Mouse (Mus musculus) kidney, embryonic 16.5 days (tissue): ENCODE data around the gene Pla2g4b. TPM values are rescaled to one million over a fixed set of nuclear protein-coding genes. Genes with fewer than 3 reads are reported as not detected.

Source experiments
- ATAC-seq: fragments of 200-750 bp; cut with Nextera tagmentation; 2 replicates; pipeline ENCODE4 v1.8.0; 2017; ENCODE audit warnings: moderate TSS enrichment; ENCODE audit not compliant: low FRiP score, low TSS enrichment
- H3K27ac ChIP-seq: fragments of 300-500 bp; sonication (generic); 2 replicates; pipeline ENCODE4 v1.5.1; 2014; ENCODE audit warnings: low read length
- H3K27me3 ChIP-seq: fragments of 300-500 bp; sonication (generic); 2 replicates; pipeline ENCODE4 v1.6.1; 2014; ENCODE audit warnings: low read length, control low read depth, mixed read lengths; ENCODE audit not compliant: insufficient read depth
- H3K36me3 ChIP-seq: fragments of 300-500 bp; sonication (generic); 2 replicates; pipeline ENCODE4 v1.6.1; 2014; ENCODE audit warnings: low read length, control low read depth, mixed read lengths; ENCODE audit not compliant: insufficient read depth
- H3K4me1 ChIP-seq: fragments of 300-500 bp; sonication (generic); 2 replicates; pipeline ENCODE4 v1.6.1; 2014; ENCODE audit warnings: low read length, control low read depth, mixed read lengths; ENCODE audit not compliant: insufficient read depth
- H3K4me2 ChIP-seq: fragments of 300-500 bp; sonication (generic); replicated peaks from 2 replicates; pipeline ENCODE4 v1.6.1; 2014; ENCODE audit warnings: low read depth, low read length
- H3K4me3 ChIP-seq: fragments of 300-500 bp; sonication (generic); 2 replicates; pipeline ENCODE4 v1.5.1; 2014; ENCODE audit warnings: mild to moderate bottlenecking, low read length
- H3K9ac ChIP-seq: fragments of 300-500 bp; sonication (generic); replicated peaks from 2 replicates; pipeline ENCODE4 v1.6.1; 2014; ENCODE audit warnings: low read length
- H3K9me3 ChIP-seq: fragments of 300-500 bp; sonication (generic); 2 replicates; pipeline ENCODE4 v1.6.1; 2016; ENCODE audit warnings: low read length, control low read depth
- WGBS: fragments of 180-500 bp; shearing (Covaris S2); extraction: QIAGEN DNeasy Blood & Tissue Kit; methylation state at CpG from one replicate; pipeline ENCODE4 v1.1.7; 2014; 5-methylcytosine and 5-hydroxymethylcytosine counted together
- polyA plus RNA-seq: library from polyadenylated mRNA; unstranded; fragments of >200 nt; fragmentation: Nextera tagmentation; extraction: Ambion mirVana; gene quantifications from 2 replicates; pipeline ENCODE4 v1.2.1, GENCODE M21; 2015

Pla2g4b gene
- polyA plus RNA-seq, 1 experiment from 2014 or later = 2.0 TPM

DNA sequence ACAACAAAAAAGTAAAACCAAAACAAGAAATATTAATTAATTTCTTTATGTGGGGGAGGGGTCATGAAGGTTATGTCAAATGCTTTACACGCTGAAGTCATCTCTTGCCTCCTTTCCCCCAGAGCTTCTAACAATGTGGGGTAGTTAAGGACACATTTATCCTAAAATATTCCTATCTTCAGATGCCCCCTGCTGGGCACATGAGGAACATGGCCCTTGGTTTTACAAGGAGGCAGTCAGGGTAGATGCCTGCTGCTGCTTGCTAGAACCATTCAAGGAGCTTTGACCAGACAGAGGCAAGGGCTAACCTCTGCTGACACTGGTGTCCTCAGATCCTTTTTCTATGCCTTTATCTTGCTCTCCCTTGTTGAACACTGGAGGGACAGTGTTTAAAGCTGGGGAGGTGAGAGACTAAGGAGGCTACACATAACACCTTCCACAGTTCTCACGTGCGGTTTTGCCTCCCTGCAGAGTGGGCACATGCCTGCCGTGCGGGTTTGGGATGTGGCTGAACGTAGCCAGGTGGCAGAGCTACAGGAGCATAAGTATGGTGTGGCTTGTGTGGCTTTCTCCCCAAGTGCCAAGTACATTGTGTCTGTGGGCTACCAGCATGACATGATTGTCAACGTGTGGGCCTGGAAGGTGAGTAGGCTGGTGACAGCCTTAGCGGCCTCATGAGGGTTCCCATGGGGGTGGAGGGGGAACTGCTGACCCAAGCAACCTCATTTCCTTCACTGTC is 21.6 kb upstream of the Pla2g4b start:
- Histone ChIP-seq H3K9ac (no peak overlapping the region), H3K9me3 (no peaks in the 10 kb centered on the region), H3K27me3 (no peaks in the 10 kb centered on the region), H3K27ac (no peak overlapping the region), H3K4me2 (no peak overlapping the region), H3K4me3 (no peak overlapping the region), H3K4me1 (no peaks in the 10 kb centered on the region), H3K36me3 (peaks cover 24% of the 10 kb centered on the region)
- peak; percentile 60 for ATAC-seq
- 81% methylated on average over 8 of the region's 8 CpGs for WGBS

DNA sequence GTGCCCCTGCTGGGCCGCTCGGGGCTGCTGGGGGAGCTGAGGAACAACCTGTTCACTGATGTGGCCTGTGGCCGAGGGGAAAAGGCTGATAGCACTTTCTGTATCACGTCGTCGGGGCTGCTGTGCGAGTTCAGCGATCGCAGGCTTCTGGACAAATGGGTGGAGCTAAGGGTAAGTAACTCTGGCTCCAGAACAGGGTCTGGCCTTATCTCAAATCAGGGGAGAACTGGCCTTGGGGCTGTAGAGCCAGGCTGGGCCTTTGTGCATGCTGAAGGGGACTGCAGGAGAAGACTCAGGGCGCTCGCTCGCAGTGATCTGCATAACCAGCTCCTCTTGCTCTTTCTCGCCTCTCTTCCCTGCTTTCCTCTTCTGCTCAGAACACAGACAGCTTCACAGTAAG is 20.3 kb upstream of the Pla2g4b start:
- Histone ChIP-seq H3K4me3 (no peak overlapping the region), H3K36me3 (peaks cover 34% of the 10 kb centered on the region), H3K4me2 (no peak overlapping the region), H3K27me3 (no peaks in the 10 kb centered on the region), H3K27ac (no peak overlapping the region), H3K9me3 (no peaks in the 10 kb centered on the region), H3K4me1 (no peaks in the 10 kb centered on the region), H3K9ac (no peak overlapping the region)
- 73% methylated on average over 13 of the region's 13 CpGs for WGBS
- no peak for ATAC-seq

DNA sequence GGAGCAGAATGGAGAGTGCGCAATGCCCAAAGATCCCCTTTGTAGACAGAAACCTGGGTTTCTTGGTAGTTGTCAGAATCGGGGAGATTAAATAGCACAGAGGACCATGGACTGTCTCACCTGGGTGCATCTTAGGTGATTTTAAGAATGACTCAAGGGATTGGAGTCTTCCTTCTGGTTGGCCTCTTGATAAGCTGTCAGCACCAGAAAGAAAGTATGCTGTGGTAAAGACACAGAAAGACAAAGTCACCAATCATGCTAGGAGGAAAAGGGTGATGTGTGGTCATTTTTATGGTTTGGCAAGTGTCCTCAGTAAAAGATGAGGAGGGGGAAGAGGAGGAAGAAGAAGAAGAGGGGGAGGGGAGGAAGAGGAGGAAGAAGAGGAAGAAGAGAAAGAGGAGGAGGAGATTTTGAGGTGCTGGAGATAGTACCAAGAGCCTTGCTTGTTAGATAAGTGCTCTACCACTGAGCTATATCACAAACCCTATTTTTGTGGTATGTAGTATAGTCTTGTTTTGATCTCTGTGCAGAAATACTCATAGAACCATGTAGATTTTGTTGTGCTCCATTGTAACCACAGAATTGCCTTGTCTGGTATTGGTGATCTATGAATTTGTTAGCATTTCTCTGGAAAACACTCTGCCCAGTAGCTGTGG is 19.3 kb upstream of the Pla2g4b start:
- WGBS = 95% methylated on average over 2 of the region's 2 CpGs
- H3K9ac ChIP-seq = no peak overlapping the region
- H3K4me1 ChIP-seq = no peaks in the 10 kb centered on the region
- no peaks in the 10 kb centered on the region for H3K27me3 ChIP-seq
- H3K27ac ChIP-seq = no peak overlapping the region
- no peaks in the 10 kb centered on the region for H3K9me3 ChIP-seq
- ATAC-seq = no peak
- H3K36me3 ChIP-seq = peaks cover 34% of the 10 kb centered on the region
- no peak overlapping the region for H3K4me3 ChIP-seq
- no peak overlapping the region for H3K4me2 ChIP-seq

DNA sequence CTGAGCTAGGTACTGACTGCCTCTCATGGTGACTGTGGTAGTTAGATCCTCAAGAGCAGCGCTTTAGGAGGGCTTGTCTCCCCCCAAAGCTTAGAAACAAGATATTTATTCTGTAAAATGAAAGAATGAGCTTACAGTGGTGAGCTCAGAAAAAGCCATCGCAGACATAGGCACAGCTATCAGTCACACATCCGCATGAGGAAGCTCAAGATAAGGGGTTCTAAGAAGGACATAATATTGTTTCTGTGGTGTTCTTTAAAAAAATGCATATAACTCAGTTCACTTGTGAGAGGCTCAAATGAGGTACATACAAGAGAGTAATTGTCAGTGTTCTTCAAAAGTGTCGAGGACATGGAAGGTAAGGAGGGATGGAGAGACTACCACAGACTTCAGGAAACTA is 17.3 kb upstream of the Pla2g4b start:
- Histone ChIP-seq H3K9me3 (no peaks in the 10 kb centered on the region), H3K4me2 (no peak overlapping the region), H3K36me3 (peaks cover 46% of the 10 kb centered on the region), H3K4me3 (no peak overlapping the region), H3K27me3 (no peaks in the 10 kb centered on the region), H3K4me1 (no peaks in the 10 kb centered on the region), H3K9ac (no peak overlapping the region), H3K27ac (no peak overlapping the region)
- 93% methylated on average over 4 of the region's 4 CpGs for WGBS
- ATAC-seq = no peak

DNA sequence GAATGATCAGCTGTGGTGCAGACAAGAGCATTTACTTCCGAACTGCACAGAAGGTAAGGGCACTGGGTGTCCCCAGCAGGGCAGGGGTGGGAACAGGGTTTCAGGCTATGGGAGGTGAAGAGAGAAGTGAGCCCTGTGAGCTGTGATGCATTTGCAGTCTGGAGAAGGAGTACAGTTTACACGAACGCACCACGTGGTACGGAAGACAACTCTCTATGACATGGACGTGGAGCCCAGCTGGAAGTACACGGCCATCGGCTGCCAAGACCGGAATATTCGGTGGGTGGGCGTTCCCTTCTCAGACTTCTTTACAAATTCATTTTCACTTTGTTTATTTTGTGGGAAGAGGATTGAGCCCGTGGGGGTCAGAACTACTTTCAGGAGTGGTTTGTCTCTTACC is 15.6 kb upstream of the Pla2g4b start:
- no peaks in the 10 kb centered on the region for H3K27me3 ChIP-seq
- H3K36me3 ChIP-seq = peaks cover 62% of the 10 kb centered on the region
- H3K4me2 ChIP-seq = no peak overlapping the region
- H3K27ac ChIP-seq = no peak overlapping the region
- no peak for ATAC-seq
- no peaks in the 10 kb centered on the region for H3K4me1 ChIP-seq
- WGBS = 81% methylated on average over 12 of the region's 12 CpGs
- H3K9ac ChIP-seq = no peak overlapping the region
- no peak overlapping the region for H3K4me3 ChIP-seq
- no peaks in the 10 kb centered on the region for H3K9me3 ChIP-seq

DNA sequence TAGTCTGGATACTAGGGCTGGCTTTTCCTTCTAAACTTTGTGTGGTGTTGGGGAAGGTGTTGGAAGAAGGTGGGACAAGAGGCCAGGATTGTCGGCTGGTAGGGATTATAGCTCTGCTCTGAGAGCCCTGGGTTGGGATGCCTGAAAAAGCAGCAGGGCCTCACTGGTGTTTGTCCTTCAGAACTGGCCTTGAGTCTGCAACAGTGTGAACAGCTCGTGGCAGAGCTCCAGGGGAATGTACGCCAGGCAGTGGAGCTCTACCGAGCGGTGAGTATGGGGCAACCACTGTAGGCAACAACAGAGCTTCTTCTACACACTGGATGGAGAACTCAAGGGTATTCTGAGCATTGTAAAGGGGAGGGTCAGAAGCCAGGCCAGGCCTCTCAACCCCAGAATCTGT is 8.9 kb upstream of the Pla2g4b start:
- H3K9me3 ChIP-seq = no peaks in the 10 kb centered on the region
- no peak for ATAC-seq
- 80% methylated on average over 5 of the region's 5 CpGs for WGBS

DNA sequence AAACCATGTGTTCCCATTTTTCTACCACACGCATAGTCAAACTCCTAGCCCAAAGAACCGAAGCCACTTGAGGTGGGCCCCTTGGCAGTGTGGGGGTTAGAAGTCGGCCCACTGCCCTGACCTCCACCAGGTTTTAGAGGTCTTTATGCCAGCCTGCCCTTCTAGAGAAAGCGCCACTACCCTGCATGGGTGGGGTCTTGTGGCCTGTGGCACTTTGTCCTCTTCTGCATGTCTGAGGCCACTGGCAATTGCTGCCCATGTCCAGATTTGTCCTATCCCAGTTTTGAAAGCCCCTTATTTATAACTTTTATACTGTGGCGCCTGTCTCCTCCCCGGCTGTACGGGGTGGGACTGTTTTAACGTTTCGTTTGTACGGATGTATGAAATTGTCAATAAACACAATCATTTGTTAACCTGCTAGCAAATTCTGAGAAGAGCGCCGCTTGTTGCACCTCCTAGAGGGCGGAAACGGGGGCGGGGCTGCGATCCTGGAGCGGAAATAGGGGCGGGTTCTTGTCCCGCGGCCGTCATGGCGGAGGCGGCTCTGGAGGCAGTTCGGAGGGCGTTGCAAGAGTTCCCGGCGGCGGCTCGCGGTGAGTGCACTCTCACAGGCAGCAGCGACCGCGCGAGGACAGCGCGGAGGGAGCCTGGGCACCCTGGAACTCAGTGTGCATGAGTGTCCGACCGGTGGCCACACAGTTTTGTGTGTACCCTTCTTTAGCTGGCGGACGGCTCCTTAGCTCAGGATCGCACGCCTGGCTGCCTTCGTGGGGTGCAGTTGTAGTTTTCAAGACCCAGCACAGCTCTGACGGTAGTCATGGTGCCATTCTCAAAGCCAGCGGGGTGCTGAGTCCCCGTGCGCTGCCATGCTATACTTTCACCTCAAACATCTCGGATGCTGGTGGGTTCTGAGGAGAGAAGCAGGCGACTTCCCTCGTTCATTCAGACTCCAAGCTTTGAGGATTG is 6.0 kb upstream of the Pla2g4b start, which contains the start of the genes Jmjd7 and Gm28042:
Gene Jmjd7 (plus strand): TSS at position 500 of the 966 bp plus-strand sequence.
Gene Gm28042 (plus strand): TSS at position 510 of the 966 bp plus-strand sequence.
- H3K9ac ChIP-seq = peak within 1 kb of the TSS; percentile 91
- ATAC-seq = peak; percentile 91
- peaks cover 9% of the 10 kb centered on the region for H3K4me1 ChIP-seq
- peaks cover 36% of the 10 kb centered on the region for H3K36me3 ChIP-seq
- peak within 1 kb of the TSS; percentile 84 for H3K4me3 ChIP-seq
- no peaks in the 10 kb centered on the region for H3K9me3 ChIP-seq
- H3K27ac ChIP-seq = peak within 1 kb of the TSS; percentile 93
- H3K27me3 ChIP-seq = no peaks in the 10 kb centered on the region
- 5% methylated on average over 50 of the region's 50 CpGs for WGBS
- peak within 1 kb of the TSS; percentile 78 for H3K4me2 ChIP-seq

More for the DNA sequence above, 8.9 kb upstream of the Pla2g4b start:
- Histone ChIP-seq H3K27me3 (no peaks in the 10 kb centered on the region), H3K27ac (no peak overlapping the region), H3K4me1 (peaks cover 9% of the 10 kb centered on the region), H3K9ac (no peak overlapping the region), H3K36me3 (peaks cover 42% of the 10 kb centered on the region), H3K4me2 (no peak overlapping the region), H3K4me3 (no peak overlapping the region)

DNA sequence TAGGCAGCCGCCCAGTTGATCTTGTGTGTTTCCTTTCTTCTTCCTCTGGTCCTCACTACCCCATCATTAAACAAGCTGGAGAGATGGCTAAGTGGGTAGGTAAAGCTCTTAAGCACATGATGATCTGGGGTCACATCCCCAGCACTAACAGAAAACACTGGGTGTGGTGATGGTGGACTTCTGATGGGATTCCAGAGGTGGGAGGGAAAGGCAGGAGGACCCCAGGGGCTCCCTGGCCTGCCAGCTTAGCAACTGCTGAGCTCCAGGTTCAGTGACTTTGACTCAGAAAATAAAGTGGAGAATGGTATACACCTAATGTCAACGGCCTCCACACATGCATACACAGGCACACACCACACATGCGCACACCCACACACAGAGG is 5.3 kb upstream of the Pla2g4b start:
- H3K4me1 ChIP-seq = peaks cover 9% of the 10 kb centered on the region
- H3K4me3 ChIP-seq = peak overlapping the region; percentile 84
- peaks cover 34% of the 10 kb centered on the region for H3K36me3 ChIP-seq
- no peaks in the 10 kb centered on the region for H3K27me3 ChIP-seq
- H3K9ac ChIP-seq = peak overlapping the region; percentile 91
- ATAC-seq = peak; percentile 13; the same call in 1 of the 2 replicates
- peak overlapping the region; percentile 93 for H3K27ac ChIP-seq
- H3K4me2 ChIP-seq = peak overlapping the region; percentile 78
- whole genome bisulfite sequencing = 39% methylated on average over 3 of the region's 3 CpGs
- no peaks in the 10 kb centered on the region for H3K9me3 ChIP-seq

DNA sequence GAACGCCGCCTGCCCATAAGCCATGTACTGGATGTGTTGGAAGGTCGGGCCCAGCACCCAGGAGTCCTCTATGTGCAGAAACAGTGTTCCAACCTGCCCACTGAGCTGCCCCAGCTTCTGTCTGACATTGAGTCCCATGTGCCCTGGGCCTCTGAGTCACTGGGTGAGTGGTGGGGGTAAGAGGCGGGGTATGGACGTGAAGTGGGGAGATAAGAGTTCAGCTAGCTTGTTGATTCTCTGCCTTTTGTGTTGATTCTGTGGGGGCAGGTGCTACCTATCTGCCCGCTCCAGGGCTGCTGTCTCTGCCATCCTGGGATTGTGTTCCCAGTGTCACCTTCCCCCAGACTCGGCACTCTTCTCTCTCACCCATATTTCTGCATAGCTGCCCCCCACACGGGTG is 2.8 kb upstream of the Pla2g4b start:
- H3K4me2 ChIP-seq = no peak overlapping the region
- no peak overlapping the region for H3K27ac ChIP-seq
- peaks cover 31% of the 10 kb centered on the region for H3K36me3 ChIP-seq
- no peaks in the 10 kb centered on the region for H3K9me3 ChIP-seq
- WGBS = 90% methylated on average over 8 of the region's 8 CpGs
- H3K9ac ChIP-seq = no peak overlapping the region
- H3K27me3 ChIP-seq = no peaks in the 10 kb centered on the region
- no peak for ATAC-seq
- no peak overlapping the region for H3K4me3 ChIP-seq
- peaks cover 9% of the 10 kb centered on the region for H3K4me1 ChIP-seq
